9 mouse cellular contexts compared by ENCODE assay signal in the genomic region with DNA sequence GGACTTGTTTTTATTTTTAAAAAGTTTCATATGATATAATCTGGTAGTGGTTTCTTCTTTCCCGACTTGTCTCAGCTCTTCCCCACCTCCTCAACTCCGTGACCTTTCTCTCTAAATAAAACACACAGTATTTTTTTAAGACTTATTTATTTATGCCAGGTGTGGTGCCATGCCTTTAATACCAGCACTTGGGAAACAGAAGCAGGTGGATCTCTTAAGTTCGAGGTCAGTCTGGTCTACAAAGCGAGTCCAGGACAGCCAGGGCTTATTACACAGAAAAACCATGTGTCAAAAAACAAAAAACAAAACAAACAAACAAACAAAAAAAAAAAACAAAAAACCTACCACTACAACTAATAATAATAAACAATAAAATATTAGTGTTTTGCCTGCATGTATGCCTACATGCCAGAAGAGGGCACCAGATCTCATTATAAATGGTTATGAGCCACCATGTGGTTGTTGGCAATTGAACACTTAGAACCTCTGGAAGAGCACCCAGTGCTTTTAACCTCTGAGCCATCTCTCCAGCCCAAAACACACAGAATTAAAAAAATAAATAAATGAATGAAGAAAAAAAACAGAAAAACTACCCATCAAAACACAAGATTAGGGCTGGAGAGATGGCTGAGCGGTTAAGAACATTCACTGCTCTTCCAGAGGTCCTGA. TPM values are rescaled to one million over a fixed set of nuclear protein-coding genes. Genes with fewer than 3 reads are reported as not detected.
DNase-seq lines count a peak whose midpoint lies in the region; ATAC-seq lines count a peak whose summit lies in the region.
"Had no signal": no experiment of that assay in that cellular context is flagged by ENCODE, and none has a peak within 500 bp of the region (broad histone marks: within the 10 kb centered on the region; RNA-seq: fewer than 3 reads in every experiment).

No protein-coding gene starts in this region.

- H3K27me3 ChIP-seq in hindbrain, embryonic 11.5 days (ENCODE audit: control insufficient read depth, insufficient read depth, low read length) = no peaks in the 10 kb centered on the region
- H3K27me3 ChIP-seq in hindbrain, embryonic 16.5 days (replicated peaks; ENCODE audit: control insufficient read depth, insufficient read depth, low read length) = no peaks in the 10 kb centered on the region
- H3K27me3 ChIP-seq: stomach, embryonic 15.5 days had no signal

- no peak overlapping the region for H3K4me3 ChIP-seq in hindbrain, embryonic 11.5 days (ENCODE audit: low read depth, low read length)
- no peak overlapping the region for H3K4me3 ChIP-seq in hindbrain, embryonic 16.5 days (ENCODE audit: low read length)

- 75% methylated on average over 5 of the region's 5 CpGs for WGBS in hindbrain, embryonic 11.5 days
- WGBS in hindbrain, embryonic 16.5 days = 83% methylated on average over 5 of the region's 5 CpGs

- peak; percentile 39 for DNase-seq in hindbrain, embryonic 11.5 days (ENCODE audit: low spot score)
- peak; percentile 70 for DNase-seq in CD4-positive helper T cell, adult 2 months (ENCODE audit: low read depth, low spot score)
- DNase-seq in ZHBTc4 (ENCODE audit: low read depth, low spot score) = peak; percentile 54
- peak; percentile 29 for DNase-seq in lung, postnatal 10 days
- DNase-seq in testis, postnatal 14 days (ENCODE audit: low spot score) = no peak
- DNase-seq in kidney, adult 18-20 months = no peak

- H3K36me3 ChIP-seq in hindbrain, embryonic 11.5 days (ENCODE audit: control insufficient read depth, insufficient read depth, low read length) = no peaks in the 10 kb centered on the region
- peaks cover 12% of the 10 kb centered on the region for H3K36me3 ChIP-seq in hindbrain, embryonic 16.5 days (ENCODE audit: control insufficient read depth, insufficient read depth, low read length)

- H3K4me2 ChIP-seq in hindbrain, embryonic 11.5 days (replicated peaks; ENCODE audit: low read depth, low read length) = no peak overlapping the region
- no peak overlapping the region for H3K4me2 ChIP-seq in hindbrain, embryonic 16.5 days (ENCODE audit: low read length)

- no peak for ATAC-seq in hindbrain, embryonic 11.5 days (ENCODE audit: low FRiP score)
- ATAC-seq in hindbrain, embryonic 16.5 days = no peak
- no peak for ATAC-seq in megakaryocyte-erythroid progenitor cell, adult 5-6 weeks (replicated peaks; ENCODE audit: low FRiP score, low TSS enrichment, poor library complexity, severe bottlenecking)

- H3K27ac ChIP-seq in hindbrain, embryonic 11.5 days (ENCODE audit: low read depth, low read length) = no peak overlapping the region
- H3K27ac ChIP-seq in hindbrain, embryonic 16.5 days (ENCODE audit: low read depth, low read length) = no peak overlapping the region
- H3K27ac ChIP-seq: stomach, embryonic 15.5 days had no signal

- peaks cover 4% of the 10 kb centered on the region; the same call in 1 of the 2 replicates for H3K4me1 ChIP-seq in hindbrain, embryonic 11.5 days (replicated peaks; ENCODE audit: control insufficient read depth, insufficient read depth, low read length)
- peaks cover 17% of the 10 kb centered on the region for H3K4me1 ChIP-seq in hindbrain, embryonic 16.5 days (ENCODE audit: control insufficient read depth, insufficient read depth, low read depth, low read length)

- H3K9ac ChIP-seq in hindbrain, embryonic 11.5 days (ENCODE audit: low read depth, low read length) = no peak overlapping the region
- H3K9ac ChIP-seq in hindbrain, embryonic 16.5 days (ENCODE audit: low read depth, low read length) = no peak overlapping the region
- H3K9ac ChIP-seq: stomach, embryonic 15.5 days had no signal

- H3K9me3 ChIP-seq in hindbrain, embryonic 11.5 days (ENCODE audit: control insufficient read depth, low read length) = no peaks in the 10 kb centered on the region
- no peaks in the 10 kb centered on the region for H3K9me3 ChIP-seq in hindbrain, embryonic 16.5 days (ENCODE audit: control insufficient read depth, low read length)
- H3K9me3 ChIP-seq: stomach, embryonic 15.5 days had no signal

RNA-seq across cellular contexts. Expression of gene Mettl13, which starts 1.4 kb away (rescaled TPM):
- polyA plus RNA-seq in hindbrain, embryonic 11.5 days (2014; fragmentation: Nextera tagmentation; extraction: Ambion mirVana) = 12.1 and 12.3 TPM in 2 replicates
- 15.7 and 17.5 TPM in 2 replicates for polyA plus RNA-seq in hindbrain, embryonic 16.5 days (2015; fragmentation: Nextera tagmentation; extraction: Ambion mirVana)
- total RNA-seq in megakaryocyte-erythroid progenitor cell, adult 5-6 weeks (2014; fragmentation: Nextera tagmentation) = 17.3 and 22.4 TPM in 2 replicates
- total RNA-seq in megakaryocyte-erythroid progenitor cell, adult 5-6 weeks (2017) = 24.9 and 29.0 TPM in 2 replicates

RNA-seq across cellular contexts. Expression of gene Vamp4, which starts 20.6 kb away (rescaled TPM):
- 69.4 and 71.8 TPM in 2 replicates for polyA plus RNA-seq in hindbrain, embryonic 11.5 days (2014; fragmentation: Nextera tagmentation; extraction: Ambion mirVana)
- 79.8 and 90.4 TPM in 2 replicates for polyA plus RNA-seq in hindbrain, embryonic 16.5 days (2015; fragmentation: Nextera tagmentation; extraction: Ambion mirVana)
- 13.2 and 15.5 TPM in 2 replicates for total RNA-seq in megakaryocyte-erythroid progenitor cell, adult 5-6 weeks (2014; fragmentation: Nextera tagmentation)
- 15.9 and 19.2 TPM in 2 replicates for total RNA-seq in megakaryocyte-erythroid progenitor cell, adult 5-6 weeks (2017)

Comparison
In these comparisons a context has a peak if more than half of its experiments do, and no peak if none do; other contexts are left out.
1. DNase-seq: peak in hindbrain, embryonic 11.5 days (single experiment), CD4-positive helper T cell, adult 2 months (single experiment), ZHBTc4 (single experiment) and lung, postnatal 10 days (single experiment); none in testis, postnatal 14 days (single experiment) and kidney, adult 18-20 months (single experiment).